Mouse (Mus musculus) left cerebral cortex, postnatal 36 days (tissue): ENCODE measurements at regions not wholly inside any gene's neighbourhood (a gene's known extent, or its start where the extent isn't known, plus 50 kb on each side); places are given as distances from the start of the nearest gene placed in this dataset.

Source experiments
- DNase-seq, 2 experiments: peaks; one replicate each; pipeline ENCODE4 v3.0.0; 2021 to 2022; ENCODE audit warnings: low spot score in 2 of 2, mixed read lengths in 1 of 2
- intact Hi-C: fragments of 180-260 bp; cut with DNase I; formaldehyde crosslinking; loops from one replicate; pipeline ENCODE4 v1.15.1; 2025

DNA sequence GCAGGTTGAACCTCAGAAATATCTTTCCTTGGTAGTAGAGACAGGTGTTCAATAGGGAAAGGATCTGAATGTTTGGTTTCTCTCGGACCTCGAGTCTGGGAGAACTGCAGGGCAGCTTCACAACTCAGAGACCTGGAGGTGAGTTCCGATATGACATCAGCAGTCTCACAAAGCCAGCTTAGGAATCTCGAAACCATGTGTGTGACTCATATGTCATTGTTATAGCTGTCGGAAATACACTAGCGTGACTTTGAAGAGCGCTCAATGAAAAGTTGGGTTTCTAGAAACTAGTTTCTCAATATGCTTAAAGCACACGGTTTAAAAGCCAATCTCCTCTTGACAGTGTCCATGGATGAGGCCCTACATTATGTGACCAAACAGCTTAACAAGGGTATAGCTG, 485.9 kb upstream of the Klf4 start:
- intact Hi-C loops = no loop called here
- no peak for DNase-seq

DNA sequence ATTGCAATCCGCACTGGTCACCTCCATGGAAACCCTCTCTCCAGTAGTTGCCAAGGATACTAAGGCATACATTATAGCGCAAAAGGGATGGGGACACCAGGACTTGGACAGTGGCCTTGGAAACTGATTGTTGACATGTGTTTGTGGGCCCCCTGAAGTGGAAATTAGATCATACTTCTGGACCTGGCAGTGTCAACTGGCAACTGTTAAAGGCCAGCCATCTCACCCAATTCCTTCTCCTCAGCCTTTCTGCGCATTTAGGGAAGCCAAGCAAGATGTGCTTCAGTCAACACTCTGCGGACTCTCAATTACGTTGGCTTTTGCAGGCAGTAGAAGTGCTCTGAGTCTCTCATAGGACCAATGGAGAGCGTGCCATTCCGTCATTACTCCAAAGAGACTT, 483.2 kb upstream of the Klf4 start:
- intact Hi-C loops = no loop called here
- DNase-seq = no peak

DNA sequence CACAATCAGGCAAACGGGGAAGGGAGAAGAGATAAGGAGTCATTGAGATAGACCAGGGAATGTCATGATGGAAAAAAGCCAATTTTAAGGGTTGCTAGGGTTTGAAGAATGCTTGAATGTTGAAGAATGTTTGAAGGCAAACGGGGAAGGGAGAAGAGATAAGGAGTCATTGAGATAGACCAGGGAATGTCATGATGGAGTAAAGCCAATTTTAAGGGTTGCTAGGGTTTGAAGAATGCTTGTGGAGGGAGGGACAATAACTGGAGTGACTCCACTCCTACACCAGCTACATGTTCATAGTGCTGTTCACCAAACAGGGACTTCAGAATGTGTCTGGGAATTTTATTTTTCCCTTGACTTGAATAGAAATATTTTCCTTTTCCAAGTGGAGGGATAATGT, 476.0 kb upstream of the Klf4 start:
- no peak for DNase-seq
- intact Hi-C loops = no loop called here

DNA sequence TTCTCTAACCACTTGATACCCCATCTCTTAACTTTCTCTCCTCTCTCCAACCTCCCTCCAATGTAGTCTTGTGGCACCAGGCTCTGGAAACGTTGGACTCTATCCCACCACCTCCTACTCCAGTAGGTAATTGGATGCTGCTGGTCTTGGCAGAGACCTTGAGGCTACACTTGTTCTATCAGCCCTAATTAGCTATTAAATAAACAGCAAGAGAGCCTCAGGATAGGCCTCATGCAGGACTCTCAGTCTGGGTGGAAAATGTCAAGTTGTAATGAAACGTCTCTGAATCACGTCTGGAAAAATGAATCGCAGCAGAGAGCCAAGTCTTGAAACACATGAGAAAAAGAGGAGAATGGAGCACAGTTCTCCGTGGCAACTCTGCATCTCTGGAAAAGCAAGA, 472.0 kb upstream of the Klf4 start:
- intact Hi-C loops = no loop called here

DNA sequence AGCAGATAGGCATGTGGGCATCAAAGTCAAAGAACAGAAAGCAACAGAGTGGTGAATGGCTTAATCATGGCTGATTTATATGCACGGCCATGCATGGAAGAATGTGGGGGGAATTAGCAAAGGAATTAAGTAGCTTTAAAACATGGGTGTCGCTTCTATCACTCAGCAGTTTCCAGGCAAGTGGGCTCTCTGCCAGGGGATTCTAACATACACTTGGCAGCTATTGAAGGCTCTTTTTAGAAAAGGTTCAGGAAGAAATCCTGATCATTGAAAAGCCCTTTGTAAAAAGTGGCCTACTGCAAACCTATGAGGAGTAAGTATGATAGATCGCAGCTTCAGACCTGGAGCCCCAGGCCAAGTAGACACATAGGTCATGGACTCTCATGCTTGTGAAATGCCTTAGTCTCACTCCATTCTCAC, 469.1 kb upstream of the Klf4 start:
- no peak for DNase-seq
- intact Hi-C loops = no loop called here

More for the DNA sequence above, 472.0 kb upstream of the Klf4 start:
- DNase-seq = no peak

DNA sequence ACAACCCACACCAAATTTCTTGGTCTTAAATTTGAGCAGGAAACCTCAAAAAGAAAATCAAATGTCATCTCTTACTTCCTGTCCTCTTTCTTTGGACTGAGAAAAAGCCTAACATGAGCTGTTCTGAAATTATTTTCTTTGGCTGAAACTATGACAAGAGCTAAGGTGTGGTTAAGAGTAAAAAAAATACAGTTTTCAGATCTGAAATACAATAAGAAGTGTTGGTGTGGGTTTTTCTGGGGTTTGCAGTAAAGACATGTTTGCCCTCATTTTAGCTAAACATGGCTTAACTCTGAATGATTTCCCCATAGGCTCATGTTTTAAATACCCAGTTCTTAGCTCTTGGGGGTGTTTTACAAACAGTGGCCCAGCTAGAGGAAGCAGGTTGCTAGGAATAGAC, 451.8 kb upstream of the Klf4 start:
- no peak for DNase-seq
- intact Hi-C loops = no loop called here

DNA sequence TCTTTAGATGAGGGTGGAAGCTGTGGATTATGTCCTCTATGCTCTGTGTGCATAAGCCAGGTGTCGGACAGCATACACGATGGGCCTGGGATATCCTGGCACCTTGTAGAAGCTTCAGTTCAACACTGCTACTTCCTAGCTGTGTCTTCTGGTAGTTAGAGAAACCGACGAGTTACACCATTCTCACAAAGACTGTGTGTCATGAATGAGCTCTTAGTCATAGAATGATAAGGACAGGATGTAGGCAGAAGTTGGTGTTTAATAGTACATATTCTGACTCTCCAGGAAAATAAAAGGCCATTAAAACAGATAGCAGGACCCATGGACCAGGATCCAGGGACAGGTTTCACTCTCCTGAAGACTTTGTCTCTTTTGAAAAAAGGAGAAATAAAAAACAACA, 446.3 kb upstream of the Klf4 start:
- intact Hi-C loops = no loop called here

DNA sequence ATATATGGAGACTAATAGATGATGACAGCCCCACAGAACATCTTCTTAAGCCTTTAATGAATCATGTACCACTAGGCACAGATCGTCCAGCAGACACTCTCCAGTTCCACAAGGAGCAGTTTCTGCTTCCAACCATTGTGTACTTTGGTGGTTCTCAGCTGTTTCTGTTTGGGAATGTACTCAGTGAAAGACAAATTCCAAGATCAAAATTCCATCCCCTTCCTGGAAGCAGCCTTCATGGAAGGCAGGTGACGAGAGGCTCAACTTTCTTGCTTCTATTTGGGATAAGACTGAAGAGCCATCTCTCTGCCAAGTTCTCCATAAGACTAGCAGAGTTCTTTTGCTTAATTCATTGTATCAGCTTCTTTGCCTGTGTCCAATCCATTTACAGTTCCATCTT, 444.0 kb upstream of the Klf4 start:
- intact Hi-C loops = no loop called here

More for the DNA sequence above, 446.3 kb upstream of the Klf4 start:
- DNase-seq = no peak

DNA sequence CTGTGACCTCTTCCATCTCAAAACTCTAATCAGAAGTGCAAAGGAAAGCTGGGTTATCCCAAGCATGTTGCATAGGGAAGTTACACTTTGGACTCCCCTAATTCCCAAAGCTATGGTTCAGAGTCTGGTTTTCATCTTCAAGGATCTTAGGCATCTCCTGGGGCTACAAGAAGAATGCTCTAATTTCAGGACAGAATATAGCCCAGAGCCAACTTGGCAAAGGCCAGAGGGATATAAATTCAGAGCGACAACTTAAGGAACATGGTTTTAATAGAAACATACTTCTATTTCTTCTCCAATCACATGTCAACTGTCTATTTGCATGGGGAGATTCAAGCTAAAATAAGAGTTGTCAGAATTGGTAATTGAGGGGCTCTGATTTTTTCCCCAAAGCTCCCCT, 441.4 kb upstream of the Klf4 start:
- no peak for DNase-seq
- intact Hi-C loops = no loop called here

More for the DNA sequence above, 444.0 kb upstream of the Klf4 start:
- no peak for DNase-seq

DNA sequence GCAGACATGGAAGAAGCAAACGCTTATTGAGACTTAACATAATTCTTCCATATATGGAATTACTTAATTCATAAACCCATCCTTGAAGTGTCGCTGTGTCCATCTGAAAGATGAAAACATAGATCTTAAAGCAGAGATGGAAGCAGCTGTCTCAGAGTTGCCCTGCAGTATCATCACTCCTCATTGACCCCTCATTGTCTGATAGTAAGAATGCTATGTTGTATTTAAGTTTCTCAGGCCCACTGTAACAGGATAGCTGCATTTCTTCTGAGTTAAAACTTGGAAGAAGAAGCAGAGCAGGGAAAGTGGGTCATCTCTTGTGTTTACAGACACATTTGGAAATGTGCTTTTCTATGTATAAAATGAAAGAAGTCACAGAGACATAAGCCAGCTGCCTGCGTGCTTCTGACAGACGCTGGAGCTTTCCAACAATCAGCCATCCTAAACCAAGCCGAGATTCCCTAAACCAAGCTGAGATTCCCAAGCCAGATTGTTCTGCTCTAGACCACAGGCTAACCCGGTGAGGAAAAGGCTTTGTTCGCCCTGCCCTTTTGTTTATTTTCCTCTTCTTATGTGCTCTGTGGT, 440.1 kb upstream of the Klf4 start:
- DNase-seq = peak; percentile 6 to 8
- intact Hi-C loops = no loop called here

DNA sequence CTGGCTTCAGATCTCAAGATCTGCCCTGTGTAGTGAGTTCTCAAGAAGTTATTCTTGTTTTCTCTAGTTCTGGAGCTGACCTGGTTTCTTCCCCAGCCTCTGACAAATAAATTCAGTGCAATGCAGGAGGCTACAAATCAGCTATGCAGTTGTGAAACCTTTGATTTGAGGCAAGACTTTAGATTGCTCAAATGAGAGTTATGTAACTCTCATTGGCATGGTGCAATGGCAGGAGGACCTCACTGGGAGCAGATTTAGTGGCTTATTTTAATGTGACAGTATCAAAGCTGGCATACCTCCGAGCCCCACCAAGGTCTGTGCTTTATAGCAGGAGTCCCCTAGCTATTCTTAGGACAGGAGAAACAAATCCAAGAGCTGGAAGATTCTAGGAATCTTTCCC, 427.8 kb upstream of the Klf4 start:
- intact Hi-C loops = no loop called here
- no peak for DNase-seq

DNA sequence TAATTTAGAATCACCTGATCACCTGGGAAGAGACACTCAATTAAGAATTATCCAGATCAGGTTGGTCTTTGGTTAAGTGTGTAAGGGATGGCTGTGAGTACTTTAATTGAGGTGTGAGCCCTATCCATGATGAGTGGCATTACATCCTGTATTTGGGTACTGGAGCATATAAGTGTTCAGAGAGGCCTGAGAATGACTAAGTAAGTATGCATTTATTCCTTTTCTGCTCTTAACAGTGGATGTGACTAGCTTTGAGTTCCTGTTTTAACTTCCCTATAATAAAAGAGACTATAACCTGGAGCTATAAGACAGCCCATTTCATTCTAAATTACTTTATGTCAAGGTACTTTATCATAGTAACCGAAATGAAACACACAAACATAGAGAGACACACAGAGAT, 421.4 kb upstream of the Klf4 start:
- intact Hi-C loops = no loop called here
- DNase-seq = no peak

DNA sequence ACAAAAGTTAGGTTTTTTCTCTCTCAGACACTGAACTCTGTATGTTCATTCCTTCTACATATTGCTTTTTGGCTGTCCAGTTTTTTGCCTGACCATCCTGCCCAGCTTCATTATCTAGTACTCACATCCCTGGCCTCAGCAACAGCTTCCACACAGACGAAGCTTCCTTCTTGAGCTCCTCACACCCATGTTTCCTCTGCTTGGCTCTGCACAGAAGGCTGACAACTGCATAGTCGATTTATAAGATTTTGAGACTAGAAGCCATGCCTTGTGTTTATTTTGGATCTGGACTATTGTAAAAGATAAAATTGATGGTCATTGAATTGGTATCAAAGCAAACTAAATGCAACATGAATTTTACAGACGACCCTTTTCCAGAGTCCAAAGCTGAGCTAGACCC, 420.0 kb upstream of the Klf4 start:
- DNase-seq = no peak
- intact Hi-C loops = no loop called here

DNA sequence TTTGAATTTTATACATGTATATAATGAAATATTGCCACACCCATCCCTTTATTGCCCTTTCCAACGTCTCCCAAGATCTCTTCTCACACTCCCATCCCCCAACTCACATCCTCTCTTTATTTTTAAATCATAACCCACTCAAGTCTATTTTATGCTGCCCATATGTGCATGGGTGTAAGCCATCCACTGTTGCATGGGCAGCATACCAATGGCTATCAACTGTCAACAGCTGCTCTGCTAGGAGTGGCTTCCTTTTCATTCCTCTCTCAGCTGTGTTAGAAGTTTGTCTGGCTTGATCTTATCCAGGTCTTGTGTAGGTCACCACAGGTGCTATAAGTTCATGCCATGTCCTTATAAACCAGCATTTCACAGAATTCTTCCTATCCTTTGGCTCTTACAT, 409.2 kb upstream of the Klf4 start:
- no peak for DNase-seq
- intact Hi-C loops = no loop called here

DNA sequence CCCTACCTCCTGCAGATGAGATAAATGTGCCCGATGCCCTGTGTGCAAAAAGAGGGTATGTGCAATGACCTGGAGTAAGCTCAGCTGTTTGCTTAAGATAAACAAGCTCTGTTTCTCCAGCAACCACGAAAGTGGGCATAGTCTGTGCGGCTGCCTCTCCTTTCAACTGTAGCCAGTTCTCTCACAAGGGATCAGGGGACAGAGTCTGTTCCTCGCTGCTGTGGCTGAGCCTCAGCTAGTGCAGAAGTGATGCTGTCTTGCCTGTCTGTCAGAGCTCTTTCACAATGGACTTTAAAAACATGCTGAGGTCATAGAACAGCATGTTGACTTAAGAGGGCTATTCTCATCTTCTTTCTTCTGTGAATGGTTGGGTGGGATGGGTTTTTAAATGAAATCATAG, 406.1 kb upstream of the Klf4 start:
- intact Hi-C loops = no loop called here
- DNase-seq = no peak

DNA sequence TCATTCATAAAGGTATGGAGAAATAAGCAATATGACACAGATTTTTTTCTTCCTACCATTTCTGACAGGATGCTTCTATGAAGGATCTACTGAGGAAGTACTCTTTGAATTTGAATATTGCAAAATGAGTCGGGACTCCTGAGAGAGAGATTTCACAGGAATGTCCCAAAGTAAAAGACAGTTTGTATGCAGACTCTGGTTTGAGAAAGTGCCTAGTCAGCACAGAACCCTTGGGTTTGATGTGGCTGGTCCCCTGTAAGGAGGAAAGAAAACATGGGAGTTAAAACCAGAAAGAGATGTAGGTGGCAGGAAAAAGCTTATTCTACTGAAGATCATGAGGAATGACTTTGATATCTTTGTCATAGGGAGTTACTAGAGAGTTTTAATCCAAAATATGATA, 405.6 kb upstream of the Klf4 start:
- no peak for DNase-seq
- intact Hi-C loops = no loop called here

DNA sequence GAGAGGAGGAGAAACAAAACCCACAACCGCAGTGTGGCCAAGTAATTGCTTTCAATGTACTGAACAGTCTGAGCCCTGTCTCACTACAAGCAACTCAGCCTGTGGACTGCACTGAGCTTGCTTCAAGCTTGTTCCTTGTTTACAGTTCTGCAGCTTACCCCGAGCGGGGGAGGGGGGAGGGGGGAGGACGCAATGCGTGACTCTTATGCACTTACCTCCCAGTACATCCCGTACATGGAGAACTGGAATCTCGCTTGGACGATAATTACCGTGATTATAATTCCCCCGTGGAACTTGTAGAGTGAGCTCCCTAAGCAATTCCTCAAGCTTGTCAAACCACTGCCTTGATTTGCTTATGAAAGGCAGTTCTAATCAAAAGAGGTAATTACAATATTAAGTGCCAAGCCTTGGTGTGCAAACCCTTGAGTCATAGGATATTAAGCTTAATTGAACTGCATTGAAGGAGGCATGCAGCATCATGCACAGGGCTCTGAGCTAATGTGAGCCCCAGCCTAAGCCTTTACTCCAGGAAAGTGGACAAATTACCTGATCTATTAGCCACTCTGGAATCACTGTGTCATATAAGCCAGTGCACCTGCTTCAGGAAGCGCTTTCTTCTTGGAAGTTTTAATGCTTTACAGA, 397.0 kb upstream of the Klf4 start:
- intact Hi-C loops = no loop called here

DNA sequence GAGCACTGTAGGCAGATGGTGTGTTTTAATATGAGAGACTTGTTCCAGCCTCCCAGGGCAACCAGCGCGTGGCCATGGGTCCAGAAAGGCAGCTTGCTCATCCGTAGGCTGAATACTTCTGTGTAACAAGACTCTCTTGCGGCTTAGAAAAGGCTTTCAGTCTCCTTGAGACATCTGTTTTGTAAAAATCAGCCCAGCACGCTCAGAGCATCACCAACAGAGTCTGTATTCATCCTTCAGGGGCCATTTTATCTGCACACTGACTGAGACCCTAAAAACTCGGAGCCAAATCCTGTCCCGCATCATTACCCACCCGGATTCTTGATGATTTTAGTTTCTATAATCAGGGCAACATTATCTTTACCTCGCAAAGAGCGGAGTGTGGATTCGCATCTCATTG, 396.4 kb upstream of the Klf4 start:
- DNase-seq = peak; percentile 17 to 19
- intact Hi-C loops = no loop called here

More for the DNA sequence above, 397.0 kb upstream of the Klf4 start:
- DNase-seq = peak in 1 of 2 experiments; percentile 17

DNA sequence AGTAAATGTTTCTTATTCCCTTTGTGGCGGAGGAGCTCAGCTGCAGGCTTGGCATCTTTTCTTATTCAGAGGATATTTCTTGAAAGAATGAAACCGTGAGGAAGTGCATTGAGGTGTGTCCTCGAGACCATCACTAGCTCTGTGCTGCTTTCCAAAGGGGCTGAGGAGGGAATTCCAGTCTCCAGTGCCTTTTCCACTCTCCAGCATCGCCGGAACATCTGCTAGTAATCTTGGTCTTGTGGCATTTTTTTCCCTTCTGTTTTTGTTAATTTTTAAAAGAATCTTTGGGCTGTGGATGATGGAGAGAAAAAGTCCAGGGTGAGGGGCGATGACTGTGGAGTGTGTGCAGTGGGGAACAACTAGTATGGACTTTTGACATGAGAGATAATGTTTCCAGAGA, 395.9 kb upstream of the Klf4 start:
- intact Hi-C loops = no loop called here
- DNase-seq = no peak

DNA sequence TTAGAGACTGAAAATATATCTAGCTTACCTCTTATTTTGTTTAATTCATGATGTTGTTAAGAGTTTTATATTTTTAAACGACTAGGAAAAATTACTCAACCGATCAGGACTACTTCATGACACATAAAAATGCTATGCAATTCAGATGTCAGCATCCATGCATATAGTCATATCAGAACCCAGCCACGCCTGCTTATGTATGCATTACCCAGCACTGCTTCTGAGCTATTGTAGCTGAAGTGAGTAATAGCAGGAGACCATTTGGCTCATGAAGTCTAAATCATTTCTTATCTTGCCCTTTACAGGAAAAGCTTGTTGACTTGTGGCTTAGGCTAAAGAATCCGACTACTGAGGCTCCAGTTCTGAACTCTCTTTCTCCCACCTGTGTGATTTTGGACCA, 395.1 kb upstream of the Klf4 start:
- intact Hi-C loops = no loop called here

DNA sequence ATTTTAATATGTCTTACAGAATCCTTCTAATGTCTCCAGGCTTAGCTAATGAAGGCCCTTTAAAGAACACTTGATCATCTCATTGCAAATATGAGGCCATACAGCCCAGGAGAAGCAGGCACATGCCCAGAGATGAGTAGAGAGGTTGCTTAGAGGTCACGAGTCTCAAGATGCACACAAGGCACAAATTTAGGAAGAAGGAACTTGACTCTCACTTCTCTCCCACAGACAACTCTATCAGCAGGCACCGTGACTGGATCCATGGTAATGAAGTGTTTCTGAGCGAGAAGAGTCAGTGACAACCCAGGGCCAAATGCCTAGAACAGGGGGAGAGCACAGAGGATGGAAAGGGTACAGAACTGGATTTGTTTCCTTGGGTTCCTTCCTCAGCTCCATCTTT, 392.7 kb upstream of the Klf4 start:
- no peak for DNase-seq
- intact Hi-C loops = no loop called here

More for the DNA sequence above, 395.1 kb upstream of the Klf4 start:
- DNase-seq = no peak

DNA sequence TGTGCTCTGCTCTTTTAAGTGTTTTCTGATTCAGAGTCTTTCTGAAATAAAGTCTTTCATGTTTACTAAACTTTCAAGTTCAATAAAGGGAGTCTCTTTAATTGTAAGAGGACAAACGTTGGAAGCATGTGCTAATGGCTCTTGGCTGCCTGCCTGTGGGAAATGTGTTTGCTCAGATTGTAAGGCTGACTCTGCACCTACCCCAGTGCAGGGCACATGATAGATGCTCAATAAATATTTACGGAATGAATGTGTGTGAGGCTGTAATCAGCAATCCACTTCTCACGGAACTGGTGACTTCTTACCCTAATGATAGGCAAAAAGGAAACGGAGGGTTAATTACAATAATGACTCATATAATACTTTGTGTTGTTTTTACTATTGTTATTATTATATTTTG, 389.0 kb upstream of the Klf4 start:
- DNase-seq = no peak

More for the DNA sequence above, 389.0 kb upstream of the Klf4 start:
- intact Hi-C loops = no loop called here
